Mouse (Mus musculus): ENCODE measurements around the gene Yod1. TPM values are rescaled to one million over a fixed set of nuclear protein-coding genes. Genes with fewer than 3 reads are reported as not detected.

Yod1 gene
- polyA plus RNA-seq, 1 experiment, result 3.9 TPM

DNA sequence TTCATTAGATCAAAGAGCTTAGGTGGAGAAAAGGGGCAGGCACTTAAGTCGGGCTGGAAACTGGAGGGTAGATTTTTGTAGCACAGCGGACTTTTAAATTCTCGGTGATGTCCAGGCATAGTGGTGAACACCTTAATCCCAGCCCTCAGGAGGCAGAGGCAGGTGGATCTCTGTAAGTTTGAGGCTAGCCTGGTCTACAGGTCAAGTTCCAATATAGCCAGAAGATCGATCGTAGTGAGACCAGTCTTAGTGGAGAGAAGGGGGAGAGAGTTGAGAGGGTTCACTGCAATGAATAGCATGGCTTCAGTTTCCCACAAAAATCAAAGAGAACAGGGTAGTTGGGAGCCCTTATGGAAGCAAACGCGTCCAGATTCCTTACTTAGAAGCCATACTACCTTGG is 20.8 kb downstream of the Yod1 start:
- Histone ChIP-seq H3K27me3 (ENCODE audit: control insufficient read depth, insufficient read depth, low read length) (no peaks in the 10 kb centered on the region), H3K4me1 (replicated peaks; ENCODE audit: control insufficient read depth, insufficient read depth, low read length) (peaks cover 9% of the 10 kb centered on the region), H3K27ac (ENCODE audit: control insufficient read depth, insufficient read depth, low read length) (no peak overlapping the region), H3K4me3 (ENCODE audit: control insufficient read depth, insufficient read depth, low read length) (no peak overlapping the region), H3K36me3 (ENCODE audit: control insufficient read depth, insufficient read depth, low read length) (no peaks in the 10 kb centered on the region)
- TF ChIP-seq CTCF (IDR thresholded peaks at IDR 0.05; ENCODE audit: borderline replicate concordance, control insufficient read depth, extremely low read depth, insufficient read depth, low read length, poor library complexity) (no peak), POLR2A (IDR thresholded peaks at IDR 0.05; ENCODE audit: control insufficient read depth, extremely low read depth, insufficient read depth, low read length, poor library complexity) (no peak)
- DNase-seq, result no peak
- WGBS, result 98% methylated on average over 7 of the region's 7 CpGs

DNA sequence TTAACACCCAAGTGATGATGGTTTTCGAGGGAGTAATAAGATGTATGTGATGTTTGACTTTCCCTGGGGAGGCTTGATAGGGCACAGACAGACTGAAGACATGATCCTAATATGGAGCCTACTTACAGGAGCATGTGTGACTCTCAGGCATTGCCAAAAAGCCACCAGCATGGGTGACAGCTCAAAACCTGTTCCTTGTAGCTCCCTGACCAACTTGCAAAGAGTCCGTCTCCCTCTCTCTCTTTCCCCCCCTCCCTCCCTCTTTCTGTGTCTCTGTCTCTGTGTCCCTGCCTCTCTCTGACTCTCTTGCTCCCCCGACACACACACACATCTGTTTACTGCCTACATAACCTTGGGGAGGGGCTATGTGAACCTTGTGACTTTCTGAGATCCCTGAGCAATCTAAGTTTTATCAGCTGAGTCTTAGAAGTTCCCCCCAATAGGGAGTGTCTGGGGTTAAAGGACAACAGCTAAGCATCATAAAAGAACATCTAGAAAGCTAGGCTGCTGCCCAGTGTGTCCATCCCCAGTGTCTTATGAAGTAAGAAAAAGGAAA is 21.5 kb downstream of the Yod1 start:
- Histone ChIP-seq H3K27ac (ENCODE audit: control insufficient read depth, insufficient read depth, low read length) (no peak overlapping the region), H3K36me3 (ENCODE audit: control insufficient read depth, insufficient read depth, low read length) (no peaks in the 10 kb centered on the region), H3K4me1 (replicated peaks; ENCODE audit: control insufficient read depth, insufficient read depth, low read length) (peaks cover 15% of the 10 kb centered on the region), H3K27me3 (ENCODE audit: control insufficient read depth, insufficient read depth, low read length) (no peaks in the 10 kb centered on the region), H3K4me3 (ENCODE audit: control insufficient read depth, insufficient read depth, low read length) (no peak overlapping the region)
- WGBS, result 98% methylated on average over 3 of the region's 3 CpGs
- DNase-seq, result no peak
- TF ChIP-seq CTCF (IDR thresholded peaks at IDR 0.05; ENCODE audit: borderline replicate concordance, control insufficient read depth, extremely low read depth, insufficient read depth, low read length, poor library complexity) (no peak), POLR2A (IDR thresholded peaks at IDR 0.05; ENCODE audit: control insufficient read depth, extremely low read depth, insufficient read depth, low read length, poor library complexity) (no peak)

DNA sequence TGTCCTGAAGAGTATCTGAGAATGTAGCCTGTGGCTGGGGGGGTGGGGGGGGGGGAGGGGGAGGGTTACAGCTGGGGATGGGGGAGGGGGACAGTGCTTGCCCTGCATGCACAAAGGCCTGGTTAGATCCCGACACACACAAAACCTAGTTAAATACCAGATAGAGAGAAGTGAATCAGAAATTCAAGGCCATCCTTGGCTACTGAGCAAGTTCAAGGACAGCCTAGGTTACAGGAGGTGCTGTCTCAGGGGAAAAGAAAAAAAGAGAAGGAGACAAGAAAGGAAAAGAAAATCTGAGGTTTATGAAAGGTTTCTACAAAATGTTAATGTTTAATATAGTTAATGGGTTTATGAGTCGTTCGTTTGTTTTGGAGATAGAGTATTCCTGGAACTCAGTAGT is 22.5 kb downstream of the Yod1 start:
- 93% methylated on average over 3 of the region's 3 CpGs for WGBS

DNA sequence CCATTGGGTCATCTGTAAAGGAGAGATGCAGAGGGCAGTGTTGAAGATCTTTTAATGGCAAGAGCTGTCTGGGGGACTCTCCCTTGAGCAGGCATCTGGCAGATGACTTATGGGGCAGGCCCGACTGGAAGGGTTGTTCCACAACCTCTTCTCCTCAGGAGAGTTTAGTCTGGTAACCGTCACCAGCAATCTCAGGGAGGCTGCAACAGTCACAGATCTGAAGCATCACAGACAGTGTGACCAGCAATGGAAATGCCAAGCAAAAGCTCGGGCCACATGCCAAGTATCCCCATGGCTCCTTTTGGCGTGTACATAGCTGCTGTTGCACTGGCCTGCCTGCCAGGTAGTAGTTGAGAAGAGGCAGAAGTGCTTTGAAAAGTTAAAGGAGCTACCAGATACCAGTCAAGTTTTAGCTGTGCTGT is 23.1 kb downstream of the Yod1 start:
- TF ChIP-seq CTCF (IDR thresholded peaks at IDR 0.05; ENCODE audit: borderline replicate concordance, control insufficient read depth, extremely low read depth, insufficient read depth, low read length, poor library complexity) (no peak), POLR2A (IDR thresholded peaks at IDR 0.05; ENCODE audit: control insufficient read depth, extremely low read depth, insufficient read depth, low read length, poor library complexity) (no peak)
- DNase-seq, result no peak
- Histone ChIP-seq H3K36me3 (ENCODE audit: control insufficient read depth, insufficient read depth, low read length) (no peaks in the 10 kb centered on the region), H3K27me3 (ENCODE audit: control insufficient read depth, insufficient read depth, low read length) (no peaks in the 10 kb centered on the region), H3K4me1 (replicated peaks; ENCODE audit: control insufficient read depth, insufficient read depth, low read length) (peaks cover 16% of the 10 kb centered on the region), H3K4me3 (ENCODE audit: control insufficient read depth, insufficient read depth, low read length) (no peak overlapping the region), H3K27ac (ENCODE audit: control insufficient read depth, insufficient read depth, low read length) (no peak overlapping the region)
- WGBS, result 97% methylated on average over 4 of the region's 4 CpGs

More for the DNA sequence above, 22.5 kb downstream of the Yod1 start:
- Histone ChIP-seq H3K27ac (ENCODE audit: control insufficient read depth, insufficient read depth, low read length) (no peak overlapping the region), H3K4me1 (replicated peaks; ENCODE audit: control insufficient read depth, insufficient read depth, low read length) (peaks cover 16% of the 10 kb centered on the region), H3K36me3 (ENCODE audit: control insufficient read depth, insufficient read depth, low read length) (no peaks in the 10 kb centered on the region), H3K4me3 (ENCODE audit: control insufficient read depth, insufficient read depth, low read length) (no peak overlapping the region), H3K27me3 (ENCODE audit: control insufficient read depth, insufficient read depth, low read length) (no peaks in the 10 kb centered on the region)
- no peak for DNase-seq
- TF ChIP-seq CTCF (IDR thresholded peaks at IDR 0.05; ENCODE audit: borderline replicate concordance, control insufficient read depth, extremely low read depth, insufficient read depth, low read length, poor library complexity) (no peak), POLR2A (IDR thresholded peaks at IDR 0.05; ENCODE audit: control insufficient read depth, extremely low read depth, insufficient read depth, low read length, poor library complexity) (no peak)

DNA sequence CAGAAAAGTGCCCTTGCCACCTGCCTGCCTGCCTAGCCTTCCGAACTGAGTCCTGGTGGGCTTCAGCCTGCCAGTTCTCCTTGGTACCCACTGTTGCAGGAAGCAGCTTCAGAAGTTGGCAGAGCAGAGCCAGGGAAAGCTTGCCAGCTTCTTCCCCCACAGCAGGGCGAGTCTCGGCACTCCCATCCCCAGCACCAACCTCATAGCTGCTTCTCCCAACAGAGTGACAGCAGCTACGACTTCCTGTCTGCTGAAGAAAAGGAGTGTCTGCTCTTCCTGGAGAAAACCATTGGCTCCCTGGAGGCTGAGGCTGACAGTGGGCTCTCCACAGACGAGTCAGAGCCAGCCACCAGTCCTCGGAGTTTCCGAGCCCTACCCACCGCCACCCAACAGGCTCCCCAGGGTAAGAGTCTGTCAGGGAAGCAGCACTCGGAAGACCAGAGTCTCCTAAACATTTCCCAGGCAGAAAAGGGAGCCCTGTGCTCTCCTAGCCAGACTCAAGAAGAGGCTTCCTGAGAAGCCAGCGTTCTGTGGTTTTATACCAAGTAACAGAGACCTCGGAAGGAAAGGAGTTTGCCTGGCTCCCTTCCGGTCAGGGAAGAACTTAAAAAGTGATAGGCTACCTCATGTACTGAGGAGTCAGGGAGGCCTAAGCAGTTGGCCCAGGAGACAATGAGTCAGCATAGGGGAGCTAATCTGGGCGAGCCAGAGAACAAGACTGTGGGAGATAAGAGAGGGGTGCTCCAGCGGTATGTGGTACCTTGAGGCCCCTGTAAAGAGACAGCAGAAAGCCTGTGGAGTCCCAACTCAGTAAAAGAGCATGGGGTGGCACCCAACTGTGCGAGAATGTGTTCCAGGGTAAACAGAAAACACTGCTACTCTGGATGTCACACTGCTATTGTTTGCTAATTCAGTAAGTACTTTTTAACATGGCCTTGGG is 23.9 kb downstream of the Yod1 start:
- DNase-seq, result peak; percentile 11
- H3K4me3 ChIP-seq (ENCODE audit: control insufficient read depth, insufficient read depth, low read length), result no peak overlapping the region
- no peak for TF ChIP-seq POLR2A (IDR thresholded peaks at IDR 0.05; ENCODE audit: control insufficient read depth, extremely low read depth, insufficient read depth, low read length, poor library complexity)
- TF ChIP-seq CTCF (IDR thresholded peaks at IDR 0.05; ENCODE audit: borderline replicate concordance, control insufficient read depth, extremely low read depth, insufficient read depth, low read length, poor library complexity), result no peak
- no peak overlapping the region for H3K27ac ChIP-seq (ENCODE audit: control insufficient read depth, insufficient read depth, low read length)
- H3K27me3 ChIP-seq (ENCODE audit: control insufficient read depth, insufficient read depth, low read length), result no peaks in the 10 kb centered on the region
- H3K36me3 ChIP-seq (ENCODE audit: control insufficient read depth, insufficient read depth, low read length), result no peaks in the 10 kb centered on the region
- WGBS, result 34% methylated on average over 15 of the region's 15 CpGs
- peaks cover 16% of the 10 kb centered on the region for H3K4me1 ChIP-seq (replicated peaks; ENCODE audit: control insufficient read depth, insufficient read depth, low read length)

DNA sequence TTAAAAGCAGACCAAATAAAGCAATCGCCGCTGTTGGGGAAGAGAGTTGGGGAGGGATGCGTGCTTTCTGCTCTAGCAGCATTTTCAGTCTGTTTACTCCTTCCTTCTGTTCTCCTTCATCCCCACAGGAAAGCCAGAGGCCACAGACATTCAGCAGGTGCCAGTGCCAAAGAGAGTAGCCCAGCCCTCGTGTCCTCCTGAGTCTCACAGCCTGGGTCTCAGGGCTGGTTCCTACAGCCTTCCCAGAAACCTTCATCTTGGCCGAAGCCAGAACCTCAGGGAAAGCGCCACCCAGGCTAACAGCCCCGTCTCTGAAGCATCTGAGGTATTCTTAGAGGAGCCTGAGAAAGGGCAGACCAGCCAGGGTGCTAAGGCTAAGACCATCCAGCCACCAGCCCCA is 25.1 kb downstream of the Yod1 start:
- WGBS, result 92% methylated on average over 7 of the region's 7 CpGs
- DNase-seq, result no peak
- no peak for TF ChIP-seq CTCF (IDR thresholded peaks at IDR 0.05; ENCODE audit: borderline replicate concordance, control insufficient read depth, extremely low read depth, insufficient read depth, low read length, poor library complexity)
- no peak for TF ChIP-seq POLR2A (IDR thresholded peaks at IDR 0.05; ENCODE audit: control insufficient read depth, extremely low read depth, insufficient read depth, low read length, poor library complexity)
- Histone ChIP-seq H3K36me3 (ENCODE audit: control insufficient read depth, insufficient read depth, low read length) (no peaks in the 10 kb centered on the region), H3K27ac (ENCODE audit: control insufficient read depth, insufficient read depth, low read length) (no peak overlapping the region), H3K4me1 (replicated peaks; ENCODE audit: control insufficient read depth, insufficient read depth, low read length) (peaks cover 16% of the 10 kb centered on the region), H3K27me3 (ENCODE audit: control insufficient read depth, insufficient read depth, low read length) (no peaks in the 10 kb centered on the region), H3K4me3 (ENCODE audit: control insufficient read depth, insufficient read depth, low read length) (no peak overlapping the region)

Data from thymus, adult 2 months (tissue).